Mouse (Mus musculus) embryonic facial prominence, embryonic 14.5 days (tissue): ENCODE results near the gene Cdh18. TPM values are rescaled to one million over a fixed set of nuclear protein-coding genes. Genes with fewer than 3 reads are reported as not detected.
A peak's percentile ranks its signal among the peaks of the same experiment; 100 is the strongest.

Experiments used
- ATAC-seq: fragments of 200-750 bp; cut with Nextera tagmentation; 2 replicates; pipeline ENCODE4 v1.8.0; 2017; ENCODE audit warnings: low read depth, moderate number of reproducible peaks, moderate TSS enrichment
- DNase-seq: peaks from one replicate; pipeline ENCODE4 v3.0.0-alpha.2; 2015; ENCODE audit warnings: low spot score
- H3K27ac ChIP-seq: fragments of 300-500 bp; sonication (generic); replicated peaks from 2 replicates; pipeline ENCODE4 v1.5.1; 2014; ENCODE audit warnings: low read depth, mild to moderate bottlenecking, low read length, moderate library complexity
- H3K27me3 ChIP-seq: fragments of 300-500 bp; sonication (generic); replicated peaks from 2 replicates; pipeline ENCODE4 v1.6.1; 2014; ENCODE audit warnings: low read length; ENCODE audit not compliant: control insufficient read depth, insufficient read depth
- H3K36me3 ChIP-seq: fragments of 300-500 bp; sonication (generic); 2 replicates; pipeline ENCODE4 v1.6.1; 2014; ENCODE audit warnings: low read length, mixed read lengths; ENCODE audit not compliant: control insufficient read depth, insufficient read depth
- H3K4me1 ChIP-seq: fragments of 300-500 bp; sonication (generic); 2 replicates; pipeline ENCODE4 v1.6.1; 2014; ENCODE audit warnings: antibody characterized with exemption, low read length; ENCODE audit not compliant: control insufficient read depth, insufficient read depth
- H3K4me2 ChIP-seq: fragments of 300-500 bp; sonication (generic); 2 replicates; pipeline ENCODE4 v1.6.1; 2014; ENCODE audit warnings: low read depth, mild to moderate bottlenecking, low read length, moderate library complexity, mixed read lengths
- H3K4me3 ChIP-seq: fragments of 300-500 bp; sonication (generic); 2 replicates; pipeline ENCODE4 v1.5.1; 2014; ENCODE audit warnings: low read depth, mild to moderate bottlenecking, low read length
- H3K9ac ChIP-seq: fragments of 300-500 bp; sonication (generic); 2 replicates; pipeline ENCODE4 v1.6.1; 2014; ENCODE audit warnings: low read depth, mild to moderate bottlenecking, low read length, moderate library complexity, mixed read lengths
- H3K9me3 ChIP-seq: fragments of 300-500 bp; sonication (generic); 2 replicates; pipeline ENCODE4 v1.6.1; 2016; ENCODE audit warnings: low read length; ENCODE audit not compliant: control insufficient read depth
- WGBS: fragments of 180-500 bp; shearing (Covaris S2); extraction: QIAGEN DNeasy Blood & Tissue Kit; methylation state at CpG from one replicate; pipeline ENCODE4 v1.1.7; 2014; 5-methylcytosine and 5-hydroxymethylcytosine counted together
- polyA plus RNA-seq: library from polyadenylated mRNA; unstranded; fragments of >200 nt; fragmentation: Nextera tagmentation; extraction: Ambion mirVana; gene quantifications from 2 replicates; pipeline ENCODE4 v1.2.1, GENCODE M21; 2014

Cdh18 gene
- polyA plus RNA-seq, 1 experiment from 2014 or later, result 1.4 TPM

DNA sequence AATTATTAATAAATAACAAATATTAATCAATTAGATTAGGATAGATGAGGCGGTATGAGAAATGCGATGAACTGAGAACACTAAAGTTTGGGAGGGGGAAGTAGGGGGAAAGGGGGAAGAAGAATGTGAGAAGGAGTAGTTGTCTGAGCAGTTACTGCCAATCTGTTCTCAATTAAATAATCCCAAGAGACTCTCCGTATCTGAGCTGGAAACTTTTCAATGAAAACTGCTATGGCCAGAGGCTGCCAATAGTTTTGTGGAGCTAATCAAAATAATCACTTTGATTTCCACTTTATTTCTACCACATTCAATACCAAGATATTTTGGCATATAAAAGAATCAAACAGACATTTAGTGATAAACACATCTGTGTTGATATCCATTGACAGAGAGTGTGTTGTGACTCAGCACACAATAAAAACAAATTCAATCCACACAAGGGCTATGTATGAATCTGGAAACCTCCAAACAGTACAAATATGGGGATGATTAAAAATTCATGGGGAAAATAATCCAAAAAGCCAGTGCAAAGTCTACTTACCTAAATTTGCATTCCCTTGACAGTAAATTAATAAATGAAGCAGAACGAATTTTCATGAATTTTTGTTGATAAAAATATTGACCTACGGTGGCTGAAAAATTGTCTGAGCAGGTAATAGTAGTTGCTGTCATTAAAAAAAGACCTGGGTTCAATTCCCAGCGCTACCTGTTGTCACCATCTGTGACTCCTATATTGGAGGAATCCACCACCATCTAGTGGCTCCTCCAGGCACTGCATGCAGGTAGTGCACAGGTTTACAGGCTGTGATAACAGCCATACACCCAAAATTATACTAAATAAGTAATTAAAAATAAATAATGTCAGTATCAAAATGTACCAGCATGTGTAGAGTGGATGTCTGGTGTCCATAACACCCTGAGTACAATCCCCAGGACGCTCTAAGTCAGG, 922.0 kb downstream of the Cdh18 start:
- no peaks in the 10 kb centered on the region for H3K36me3 ChIP-seq
- ATAC-seq (no peak), DNase-seq (peak; percentile 7)
- H3K27me3 ChIP-seq, result no peaks in the 10 kb centered on the region
- H3K27ac ChIP-seq, result no peak overlapping the region
- no peaks in the 10 kb centered on the region for H3K4me1 ChIP-seq
- no peak overlapping the region for H3K9ac ChIP-seq
- H3K4me2 ChIP-seq, result no peak overlapping the region
- 56% methylated on average over 7 of the region's 7 CpGs for WGBS
- H3K9me3 ChIP-seq, result no peaks in the 10 kb centered on the region
- no peak overlapping the region for H3K4me3 ChIP-seq

DNA sequence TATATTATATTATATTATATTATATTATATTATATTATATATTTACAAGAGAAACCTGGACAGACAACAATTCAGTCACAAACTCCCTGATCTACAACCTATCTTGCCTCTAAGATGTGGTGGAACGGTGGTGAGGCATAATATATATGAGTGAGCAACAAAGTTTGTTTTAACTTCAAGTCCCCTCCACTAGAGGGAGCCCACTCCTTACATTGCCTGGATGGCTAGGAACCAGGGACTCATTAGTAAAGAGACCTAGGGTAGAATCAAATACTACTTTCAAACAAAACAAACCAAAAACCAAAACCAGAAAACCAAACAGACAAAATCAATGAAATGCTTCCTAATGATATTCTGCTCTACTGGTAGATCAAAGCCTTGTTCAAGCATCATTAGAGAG, 937.5 kb downstream of the Cdh18 start:
- Histone ChIP-seq H3K4me2 (no peak overlapping the region), H3K27ac (no peak overlapping the region), H3K4me1 (no peaks in the 10 kb centered on the region), H3K9ac (no peak overlapping the region), H3K36me3 (no peaks in the 10 kb centered on the region), H3K4me3 (no peak overlapping the region), H3K9me3 (no peaks in the 10 kb centered on the region), H3K27me3 (no peaks in the 10 kb centered on the region)
- ATAC-seq (no peak), DNase-seq (peak; percentile 26)
- WGBS, result 49% methylated on average over 1 of the region's 1 CpGs

DNA sequence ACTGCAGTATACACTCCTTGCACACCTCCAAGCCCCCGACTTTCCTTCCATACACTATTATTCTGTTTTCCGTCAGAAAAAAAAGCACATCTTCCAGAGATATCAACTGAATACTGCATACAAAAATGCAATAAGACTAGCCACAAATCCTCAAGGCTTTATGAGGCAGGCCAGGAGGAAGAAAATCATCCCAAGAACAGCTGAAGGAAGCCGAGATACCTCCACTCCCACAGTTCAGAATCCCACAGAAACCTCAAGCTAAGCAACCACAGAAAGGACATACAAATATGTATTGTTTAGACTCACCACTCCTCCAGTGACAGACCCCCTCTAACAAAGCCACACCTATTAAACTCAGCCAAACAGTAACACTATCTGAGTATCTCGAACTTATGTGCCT, 957.7 kb downstream of the Cdh18 start:
- Histone ChIP-seq H3K4me2 (no peak overlapping the region), H3K27ac (no peak overlapping the region), H3K9me3 (no peaks in the 10 kb centered on the region), H3K4me1 (no peaks in the 10 kb centered on the region), H3K36me3 (no peaks in the 10 kb centered on the region), H3K9ac (no peak overlapping the region), H3K27me3 (no peaks in the 10 kb centered on the region), H3K4me3 (no peak overlapping the region)
- DNase-seq, result no peak
- ATAC-seq, result no peak
- WGBS, result 74% methylated on average over 4 of the region's 4 CpGs

DNA sequence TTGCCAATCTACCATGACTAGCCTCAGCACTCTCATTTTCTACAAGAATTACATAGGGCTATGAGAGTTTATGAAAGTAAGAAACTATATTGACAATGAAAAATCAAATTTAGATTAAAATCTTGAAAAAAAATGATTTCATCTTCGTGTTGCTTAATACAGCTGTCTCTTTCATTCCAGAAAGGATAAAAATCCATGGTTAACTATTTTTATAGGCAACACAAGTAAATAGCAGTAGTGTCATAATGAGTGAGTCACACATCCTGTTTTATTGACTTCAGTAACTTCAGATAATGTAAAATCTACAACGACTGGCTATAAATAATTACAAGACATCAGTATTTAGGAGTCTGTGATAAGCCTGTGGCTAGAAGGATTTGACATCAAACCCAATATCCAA, 960.9 kb downstream of the Cdh18 start:
- 46% methylated on average over 2 of the region's 2 CpGs for WGBS
- H3K36me3 ChIP-seq, result no peaks in the 10 kb centered on the region
- no peak overlapping the region for H3K4me2 ChIP-seq
- H3K9me3 ChIP-seq, result no peaks in the 10 kb centered on the region
- H3K4me1 ChIP-seq, result no peaks in the 10 kb centered on the region
- ATAC-seq (no peak), DNase-seq (no peak)
- H3K4me3 ChIP-seq, result no peak overlapping the region
- H3K27me3 ChIP-seq, result no peaks in the 10 kb centered on the region
- H3K9ac ChIP-seq, result no peak overlapping the region
- no peak overlapping the region for H3K27ac ChIP-seq

DNA sequence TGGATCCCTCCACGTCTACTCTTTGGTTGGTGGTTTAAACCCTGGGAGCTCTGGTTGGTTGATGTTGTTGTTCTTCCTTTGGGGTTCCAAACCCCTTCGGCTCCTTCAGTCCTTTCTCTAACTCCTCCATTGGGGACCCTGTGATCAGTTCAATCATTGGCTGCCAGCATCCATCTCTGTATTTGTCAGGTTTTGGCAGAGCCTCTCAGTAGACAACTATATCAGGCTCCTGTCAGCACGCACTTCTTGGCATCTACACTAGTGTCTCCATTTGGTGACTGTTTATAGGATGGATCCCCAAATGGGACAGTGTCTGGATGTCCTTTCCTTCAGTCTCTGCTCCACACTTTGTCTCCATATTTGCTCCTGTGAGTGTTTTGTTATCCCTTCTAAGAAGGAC, 967.0 kb downstream of the Cdh18 start:
- Histone ChIP-seq H3K9me3 (no peaks in the 10 kb centered on the region), H3K27me3 (no peaks in the 10 kb centered on the region), H3K36me3 (no peaks in the 10 kb centered on the region), H3K27ac (no peak overlapping the region), H3K4me1 (no peaks in the 10 kb centered on the region), H3K9ac (no peak overlapping the region), H3K4me2 (no peak overlapping the region), H3K4me3 (no peak overlapping the region)
- no peak for ATAC-seq
- DNase-seq, result no peak
- WGBS, result 93% methylated on average over 3 of the region's 3 CpGs

DNA sequence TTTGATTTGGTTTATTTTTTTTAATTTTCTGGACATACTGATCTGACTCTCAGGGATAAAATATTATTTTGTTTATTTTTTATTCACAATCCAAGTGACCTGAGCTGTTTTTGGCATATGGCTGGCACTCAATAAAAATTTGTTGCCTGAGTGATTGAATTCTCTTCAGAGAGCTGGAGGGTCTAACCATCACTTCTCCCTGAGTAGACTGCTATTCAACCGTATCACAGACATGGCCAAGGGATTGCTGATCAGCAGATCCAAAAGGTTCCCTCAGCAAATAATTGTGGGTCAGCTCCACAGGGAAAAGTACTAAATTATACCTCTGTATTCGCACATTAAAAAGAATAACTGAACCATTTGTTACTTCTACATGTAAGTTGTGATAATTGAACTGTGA, 969.3 kb downstream of the Cdh18 start:
- no peak overlapping the region for H3K4me2 ChIP-seq
- ATAC-seq, result no peak
- H3K4me3 ChIP-seq, result no peak overlapping the region
- no peaks in the 10 kb centered on the region for H3K9me3 ChIP-seq
- H3K27me3 ChIP-seq, result no peaks in the 10 kb centered on the region
- WGBS, result 76% methylated on average over 2 of the region's 2 CpGs
- no peaks in the 10 kb centered on the region for H3K4me1 ChIP-seq
- no peaks in the 10 kb centered on the region for H3K36me3 ChIP-seq
- no peak overlapping the region for H3K9ac ChIP-seq
- DNase-seq, result no peak
- H3K27ac ChIP-seq, result no peak overlapping the region
